Mouse (Mus musculus) liver, embryonic 14.5 days (tissue): Measurements from ENCODE around the gene Rplp2.
"Not testable (repeated sequence)": the region's sequence is repeated elsewhere in the genome, so short reads cannot be mapped to it uniquely, and the experiment has no call there.

Source experiments
- CTCF ChIP-seq: IDR thresholded peaks from 2 replicates; pipeline ENCODE4 v1.5.1; 2016; ENCODE audit warnings: antibody characterized with exemption, low read depth, control low read depth
- EP300 ChIP-seq: IDR thresholded peaks from 2 replicates; pipeline ENCODE4 v1.6.1; 2016; ENCODE audit warnings: antibody characterized with exemption, low read depth

- not testable (repeated sequence) for TF ChIP-seq CTCF, EP300
Observed at GRCm38 (mm10) chr7:141407670-141408069, 39.5 kb upstream of the Rplp2 start.
